Mouse (Mus musculus): Measurements from ENCODE around the gene Brwd3. TPM values are rescaled to one million over a fixed set of nuclear protein-coding genes. Genes with fewer than 3 reads are reported as not detected.

Brwd3 gene
- total RNA-seq, 2 experiments from 2014 or later, result 7.0 to 16.5 TPM

Other genes starting within 250 kb of the Brwd3 start
- not detected in 2 replicates for gene Gm379, start 169.5 kb downstream of the Brwd3 start, total RNA-seq (2014; fragmentation: Nextera tagmentation)
- gene Gm379, start 169.5 kb downstream of the Brwd3 start, total RNA-seq (2017), result not detected in 2 replicates
- gene Hmgn5, start 179.0 kb upstream of the Brwd3 start, total RNA-seq (2014; fragmentation: Nextera tagmentation), result 71.6 and 105 TPM in 2 replicates
- 54.6 and 68.7 TPM in 2 replicates for gene Hmgn5, start 179.0 kb upstream of the Brwd3 start, total RNA-seq (2017)

All from granulocyte monocyte progenitor cell, adult 5-6 weeks (primary cell).